Mouse (Mus musculus) intestine, postnatal 0 days (tissue): ENCODE measurements around the gene Sdf4. TPM values are rescaled to one million over a fixed set of nuclear protein-coding genes. Genes with fewer than 3 reads are reported as not detected.

Experiments
- ATAC-seq: fragments of 200-750 bp; cut with Nextera tagmentation; 2 replicates; pipeline ENCODE4 v1.8.0; 2017; ENCODE audit warnings: mild to moderate bottlenecking, moderate TSS enrichment, moderate library complexity
- H3K27ac ChIP-seq: fragments of 300-500 bp; sonication (generic); 2 replicates; pipeline ENCODE4 v1.5.1; 2014; ENCODE audit warnings: mild to moderate bottlenecking, low read depth, low read length, moderate library complexity
- H3K27me3 ChIP-seq: fragments of 300-500 bp; sonication (generic); replicated peaks from 2 replicates; pipeline ENCODE4 v1.6.1; 2014; ENCODE audit warnings: low read length, mixed read lengths; ENCODE audit not compliant: control insufficient read depth, insufficient read depth
- H3K36me3 ChIP-seq: fragments of 300-500 bp; sonication (generic); 2 replicates; pipeline ENCODE4 v1.6.1; 2014; ENCODE audit warnings: mild to moderate bottlenecking, moderate library complexity; ENCODE audit not compliant: control insufficient read depth, insufficient read depth
- H3K4me1 ChIP-seq: fragments of 300-500 bp; sonication (generic); replicated peaks from 2 replicates; pipeline ENCODE4 v1.6.1; 2014; ENCODE audit warnings: antibody characterized with exemption, low read length, mixed read lengths; ENCODE audit not compliant: control insufficient read depth, insufficient read depth
- H3K4me2 ChIP-seq: fragments of 300-500 bp; sonication (generic); replicated peaks from 2 replicates; pipeline ENCODE4 v1.6.1; 2014; ENCODE audit warnings: low read depth, mild to moderate bottlenecking, moderate library complexity
- H3K4me3 ChIP-seq: fragments of 300-500 bp; sonication (generic); 2 replicates; pipeline ENCODE4 v1.5.1; 2014; ENCODE audit warnings: low read depth, low read length
- H3K9ac ChIP-seq: fragments of 300-500 bp; sonication (generic); 2 replicates; pipeline ENCODE4 v1.6.1; 2014; ENCODE audit warnings: mild to moderate bottlenecking, low read depth, low read length
- H3K9me3 ChIP-seq: fragments of 300-500 bp; sonication (generic); 2 replicates; pipeline ENCODE4 v1.6.1; 2016; ENCODE audit warnings: mixed run types; ENCODE audit not compliant: control insufficient read depth
- CTCF ChIP-seq: sonication (generic); IDR thresholded peaks from 2 replicates; pipeline ENCODE4 v1.5.1; 2016; ENCODE audit warnings: low read depth, mild to moderate bottlenecking, control low read depth, antibody characterized with exemption, moderate library complexity
- WGBS: fragments of 180-500 bp; shearing (Covaris S2); extraction: QIAGEN DNeasy Blood & Tissue Kit; methylation state at CpG from one replicate; pipeline ENCODE4 v1.1.7; 2014; 5-methylcytosine and 5-hydroxymethylcytosine counted together
- polyA plus RNA-seq: library from polyadenylated mRNA; unstranded; fragments of >200 nt; fragmentation: Nextera tagmentation; extraction: Ambion mirVana; gene quantifications from 2 replicates; pipeline ENCODE4 v1.2.1, GENCODE M21; 2015

Sdf4 gene
- polyA plus RNA-seq, 1 experiment from 2014 or later: 219 TPM

- WGBS: 94% methylated on average over 7 of the region's 7 CpGs
- no peak overlapping the region for H3K27ac ChIP-seq
These were observed 35.9 kb downstream of the Sdf4 start for GRCm38 (mm10) chr4:156028580-156028979.

GRCm38 (mm10) chr4:156030651-156031118 lies 38.0 kb downstream of the Sdf4 start:
- H3K4me3 ChIP-seq: peak overlapping the region; percentile 54
- H3K27ac ChIP-seq: no peak overlapping the region
- no peak for ATAC-seq
- peak overlapping the region; percentile 76 for H3K4me2 ChIP-seq
- H3K36me3 ChIP-seq: peaks cover 19% of the 10 kb centered on the region; the same call in 1 of the 2 replicates
- 45% methylated on average over 9 of the region's 9 CpGs for WGBS
- peak; percentile 21; the same call in 1 of the 2 replicates for TF ChIP-seq CTCF
- peaks cover 9% of the 10 kb centered on the region; the same call in 1 of the 2 replicates for H3K4me1 ChIP-seq
- no peaks in the 10 kb centered on the region for H3K9me3 ChIP-seq
- no peaks in the 10 kb centered on the region for H3K27me3 ChIP-seq
- H3K9ac ChIP-seq: peak overlapping the region; percentile 58

More at GRCm38 (mm10) chr4:156028580-156028979, 35.9 kb downstream of the Sdf4 start:
- Histone ChIP-seq H3K9ac (no peak overlapping the region), H3K9me3 (no peaks in the 10 kb centered on the region), H3K4me3 (no peak overlapping the region), H3K36me3 (peaks cover 9% of the 10 kb centered on the region; the same call in 1 of the 2 replicates), H3K4me1 (peaks cover 9% of the 10 kb centered on the region; the same call in 1 of the 2 replicates), H3K4me2 (no peak overlapping the region), H3K27me3 (no peaks in the 10 kb centered on the region)
- TF ChIP-seq CTCF: no peak
- ATAC-seq: no peak

GRCm38 (mm10) chr4:156031255-156031592 lies 38.6 kb downstream of the Sdf4 start:
- WGBS: 2% methylated on average over 7 of the region's 7 CpGs
- TF ChIP-seq CTCF: no peak
- no peak; the same call in 1 of the 2 replicates for ATAC-seq

GRCm38 (mm10) chr4:156031593-156032391 lies 39.1 kb downstream of the Sdf4 start:
- Histone ChIP-seq H3K4me3 (peak overlapping the region; percentile 54), H3K4me1 (peaks cover 9% of the 10 kb centered on the region; the same call in 1 of the 2 replicates), H3K9me3 (no peaks in the 10 kb centered on the region), H3K9ac (peak overlapping the region; percentile 58), H3K27me3 (no peaks in the 10 kb centered on the region), H3K4me2 (peak overlapping the region; percentile 76), H3K27ac (peak overlapping the region; percentile 71), H3K36me3 (peaks cover 22% of the 10 kb centered on the region; the same call in 1 of the 2 replicates)
- 1% methylated on average over 24 of the region's 24 CpGs for WGBS
- peak; percentile 70 for ATAC-seq
- TF ChIP-seq CTCF: peak; percentile 7; the same call in 1 of the 2 replicates

More at GRCm38 (mm10) chr4:156031255-156031592, 38.6 kb downstream of the Sdf4 start:
- H3K4me1 ChIP-seq: peaks cover 9% of the 10 kb centered on the region; the same call in 1 of the 2 replicates
- peaks cover 22% of the 10 kb centered on the region; the same call in 1 of the 2 replicates for H3K36me3 ChIP-seq
- H3K4me3 ChIP-seq: peak overlapping the region; percentile 54
- H3K4me2 ChIP-seq: peak overlapping the region; percentile 76
- no peaks in the 10 kb centered on the region for H3K27me3 ChIP-seq
- peak overlapping the region; percentile 58 for H3K9ac ChIP-seq
- no peaks in the 10 kb centered on the region for H3K9me3 ChIP-seq
- 0 out of 2 replicates have a peak overlapping the region, but pooled peaks have one; percentile 71 for H3K27ac ChIP-seq

- Histone ChIP-seq H3K4me1 (peaks cover 9% of the 10 kb centered on the region; the same call in 1 of the 2 replicates), H3K9ac (no peak overlapping the region), H3K36me3 (peaks cover 22% of the 10 kb centered on the region; the same call in 1 of the 2 replicates), H3K9me3 (no peaks in the 10 kb centered on the region), H3K27ac (peak overlapping the region; percentile 71; the same call in 1 of the 2 replicates), H3K27me3 (no peaks in the 10 kb centered on the region), H3K4me2 (peak overlapping the region; percentile 76; the same call in 1 of the 2 replicates), H3K4me3 (no peak overlapping the region)
- WGBS: 81% methylated on average over 4 of the region's 4 CpGs
- no peak for ATAC-seq
- TF ChIP-seq CTCF: no peak
These were observed 40.2 kb downstream of the Sdf4 start for GRCm38 (mm10) chr4:156032856-156033255.

- no peaks in the 10 kb centered on the region for H3K9me3 ChIP-seq
- H3K4me2 ChIP-seq: no peak overlapping the region
These were observed 40.9 kb downstream of the Sdf4 start for GRCm38 (mm10) chr4:156033476-156034119.

More at GRCm38 (mm10) chr4:156033476-156034119, 40.9 kb downstream of the Sdf4 start:
- H3K4me3 ChIP-seq: no peak overlapping the region
- no peak overlapping the region for H3K9ac ChIP-seq
- no peak overlapping the region for H3K27ac ChIP-seq
- no peak for ATAC-seq
- peaks cover 16% of the 10 kb centered on the region; the same call in 1 of the 2 replicates for H3K36me3 ChIP-seq
- 38% methylated on average over 6 of the region's 6 CpGs for WGBS
- H3K27me3 ChIP-seq: no peaks in the 10 kb centered on the region
- TF ChIP-seq CTCF: peak; percentile 85
- peaks cover 9% of the 10 kb centered on the region; the same call in 1 of the 2 replicates for H3K4me1 ChIP-seq
